Mouse (Mus musculus): Measurements from ENCODE around the gene Fmnl2.

The Fmnl2 gene

GRCm38 (mm10) chr2:52955090-52955489, 97.4 kb downstream of the Fmnl2 start:
- peak; percentile 71 for DNase-seq (ENCODE audit: low read depth, low spot score)

GRCm38 (mm10) chr2:52955831-52956230, 98.2 kb downstream of the Fmnl2 start:
- DNase-seq (ENCODE audit: low read depth, low spot score): no peak

GRCm38 (mm10) chr2:52957771-52958534, 100.3 kb downstream of the Fmnl2 start:
- no peak for DNase-seq (ENCODE audit: low read depth, low spot score)

GRCm38 (mm10) chr2:52958535-52959290, 101.1 kb downstream of the Fmnl2 start:
- no peak for DNase-seq (ENCODE audit: low read depth, low spot score)

- no peak for DNase-seq (ENCODE audit: low read depth, low spot score)
Measured at GRCm38 (mm10) chr2:52959291-52959621, 101.6 kb downstream of the Fmnl2 start.

GRCm38 (mm10) chr2:52959982-52960381, 102.3 kb downstream of the Fmnl2 start:
- DNase-seq (ENCODE audit: low read depth, low spot score): no peak

- DNase-seq (ENCODE audit: low read depth, low spot score): no peak
Measured at GRCm38 (mm10) chr2:52960697-52961096, 103.0 kb downstream of the Fmnl2 start.

GRCm38 (mm10) chr2:52963439-52963838, 105.8 kb downstream of the Fmnl2 start:
- no peak for DNase-seq (ENCODE audit: low read depth, low spot score)

GRCm38 (mm10) chr2:52964386-52964928, 106.8 kb downstream of the Fmnl2 start:
- no peak for DNase-seq (ENCODE audit: low read depth, low spot score)

GRCm38 (mm10) chr2:52966227-52966626, 108.6 kb downstream of the Fmnl2 start:
- DNase-seq (ENCODE audit: low read depth, low spot score): peak; percentile 56

- DNase-seq (ENCODE audit: low read depth, low spot score): peak; percentile 85
Measured at GRCm38 (mm10) chr2:52966820-52967460, 109.3 kb downstream of the Fmnl2 start.

- DNase-seq (ENCODE audit: low read depth, low spot score): no peak
Measured at GRCm38 (mm10) chr2:52967461-52967823, 109.8 kb downstream of the Fmnl2 start.

GRCm38 (mm10) chr2:52968884-52969283, 111.2 kb downstream of the Fmnl2 start:
- DNase-seq (ENCODE audit: low read depth, low spot score): no peak

GRCm38 (mm10) chr2:52974056-52974455, 116.4 kb downstream of the Fmnl2 start:
- DNase-seq (ENCODE audit: low read depth, low spot score): no peak

GRCm38 (mm10) chr2:52974776-52975175, 117.1 kb downstream of the Fmnl2 start:
- DNase-seq (ENCODE audit: low read depth, low spot score): no peak

GRCm38 (mm10) chr2:52977921-52978675, 120.4 kb downstream of the Fmnl2 start:
- DNase-seq (ENCODE audit: low read depth, low spot score): no peak

GRCm38 (mm10) chr2:52978796-52979195, 121.1 kb downstream of the Fmnl2 start:
- DNase-seq (ENCODE audit: low read depth, low spot score): no peak

GRCm38 (mm10) chr2:52979280-52979763, 121.7 kb downstream of the Fmnl2 start:
- DNase-seq (ENCODE audit: low read depth, low spot score): no peak

- no peak for DNase-seq (ENCODE audit: low read depth, low spot score)
Measured at GRCm38 (mm10) chr2:52981126-52981525, 123.5 kb downstream of the Fmnl2 start.

- DNase-seq (ENCODE audit: low read depth, low spot score): no peak
Measured at GRCm38 (mm10) chr2:52981595-52981994, 123.9 kb downstream of the Fmnl2 start.

- DNase-seq (ENCODE audit: low read depth, low spot score): no peak
Measured at GRCm38 (mm10) chr2:52982502-52982901, 124.8 kb downstream of the Fmnl2 start.

Data from A20 (cell line).